Mouse (Mus musculus): ENCODE data around the gene Atm.
A peak's percentile ranks its signal among the peaks of the same experiment; 100 is the strongest.

The Atm gene

GRCm38 (mm10) chr9:53536558-53537320, at the start of gene Atm, which contains the start of gene Npat:
Gene Atm, minus strand, starts transcription at chr9:53536740.
Gene Npat, plus strand, starts transcription at chr9:53537047.
- DNase-seq = peak; percentile 100

DNA sequence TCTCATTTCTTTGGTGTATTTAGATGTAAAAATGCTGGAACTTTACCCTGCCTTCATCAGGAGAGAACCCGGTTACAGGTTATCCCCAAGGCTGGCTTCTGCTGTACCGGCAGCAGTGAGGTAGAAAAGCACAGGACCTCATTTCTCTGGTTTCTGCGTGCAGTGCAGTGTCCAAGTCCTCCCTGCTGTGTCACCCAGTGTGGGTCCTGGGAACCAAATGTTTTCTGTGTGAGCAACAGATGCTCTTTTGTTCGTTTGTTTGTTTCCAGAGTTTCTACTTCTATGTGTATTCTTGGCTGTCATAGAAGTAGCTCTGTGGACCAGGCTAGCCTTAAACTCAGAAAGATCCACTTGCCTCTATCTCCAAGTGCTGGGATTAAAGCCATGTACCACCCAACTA, 45.3 kb upstream of the Atm start:
- no peak for DNase-seq

GRCm38 (mm10) chr9:53575721-53576120, 39.2 kb upstream of the Atm start:
- DNase-seq = no peak

GRCm38 (mm10) chr9:53572516-53573307, 36.2 kb upstream of the Atm start:
- DNase-seq = no peak

- DNase-seq = no peak
These were observed 34.1 kb upstream of the Atm start for GRCm38 (mm10) chr9:53570662-53571061.

- DNase-seq = no peak
These were observed 911 bp upstream of the Atm start for GRCm38 (mm10) chr9:53537336-53537965.

GRCm38 (mm10) chr9:53535416-53536320, 872 bp downstream of the Atm start:
- DNase-seq = peak; percentile 1 to 22

DNA sequence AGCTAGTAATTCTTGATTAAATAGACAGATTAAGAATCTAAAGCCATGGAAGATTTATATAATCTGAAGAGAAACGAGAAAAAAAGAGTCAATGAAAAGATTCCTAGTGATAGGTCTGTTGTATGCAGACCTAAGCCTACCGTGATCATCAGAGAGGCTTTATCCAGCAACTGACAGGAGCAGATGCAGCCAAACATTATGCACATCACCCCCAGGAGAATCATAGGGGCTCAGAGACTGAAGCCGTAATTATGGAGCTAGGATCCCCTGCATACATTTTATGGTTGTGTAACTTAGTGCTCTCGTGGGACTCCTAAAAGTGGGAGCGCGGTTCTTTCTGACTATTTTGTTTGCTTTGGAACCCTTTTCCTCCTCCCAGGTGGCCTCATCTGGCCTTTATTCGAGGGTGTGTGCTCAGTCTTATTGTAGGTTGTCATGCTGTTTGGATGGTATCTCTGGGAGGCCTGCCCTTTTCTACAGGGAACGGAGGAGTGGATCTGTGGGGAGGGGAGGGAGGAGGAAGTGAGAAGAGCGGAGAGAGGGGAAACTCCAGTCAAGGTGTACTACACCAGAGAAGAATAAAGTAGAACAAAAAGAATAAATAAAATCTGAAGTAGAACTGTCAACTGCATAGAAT, 19.0 kb downstream of the Atm start:
- DNase-seq = no peak

DNA sequence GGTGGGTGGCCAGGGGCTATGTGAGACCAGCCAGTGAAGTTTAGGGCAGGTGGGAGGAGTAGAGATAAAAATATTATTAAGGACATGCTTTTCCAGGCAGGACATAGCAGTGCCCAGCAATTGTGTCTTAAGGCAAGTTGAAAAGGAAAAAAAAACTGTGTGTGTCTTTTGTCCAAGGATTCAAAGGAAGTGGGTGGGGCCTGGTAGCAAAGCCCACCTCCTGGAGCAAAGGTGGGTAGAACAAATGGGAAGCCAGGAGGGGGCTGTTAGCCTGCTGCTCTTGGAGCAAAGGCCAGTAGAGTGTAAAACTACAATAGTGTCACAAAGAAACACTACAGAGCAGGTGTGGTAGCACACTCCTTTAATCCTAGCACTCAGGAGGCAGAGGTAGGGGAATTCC, 22.4 kb downstream of the Atm start:
- DNase-seq = no peak

GRCm38 (mm10) chr9:53508053-53508452, 28.5 kb downstream of the Atm start:
- no peak for DNase-seq

- DNase-seq = no peak
These were observed 50.7 kb downstream of the Atm start for GRCm38 (mm10) chr9:53485886-53486285.

GRCm38 (mm10) chr9:53472806-53473518, 63.6 kb downstream of the Atm start:
- no peak for DNase-seq

GRCm38 (mm10) chr9:53452038-53452437, 84.5 kb downstream of the Atm start:
- no peak for DNase-seq

- DNase-seq = no peak
These were observed 85.9 kb downstream of the Atm start for GRCm38 (mm10) chr9:53450609-53451008.

- no peak for DNase-seq
These were observed 100.5 kb downstream of the Atm start for GRCm38 (mm10) chr9:53435830-53436570.

DNA sequence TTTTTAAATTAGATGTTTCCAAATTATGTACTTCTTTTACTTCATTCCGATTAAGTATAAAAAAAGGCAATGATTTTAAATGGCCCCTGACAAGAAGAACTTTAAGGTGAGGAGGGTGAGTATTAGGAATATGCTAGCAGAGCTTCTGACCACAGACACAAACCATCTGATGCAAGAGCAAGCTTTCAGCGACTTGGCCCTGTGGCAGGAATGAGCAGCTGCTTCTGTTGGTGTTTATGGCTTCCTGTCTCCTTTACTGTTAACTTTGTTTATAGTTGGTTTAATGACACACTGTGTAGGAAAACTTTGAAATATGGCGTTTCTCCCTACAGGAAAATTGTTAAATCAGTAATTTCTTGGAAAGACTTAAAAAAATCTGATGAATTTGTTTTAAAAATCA, 108.9 kb downstream of the Atm start:
- DNase-seq = no peak

DNA sequence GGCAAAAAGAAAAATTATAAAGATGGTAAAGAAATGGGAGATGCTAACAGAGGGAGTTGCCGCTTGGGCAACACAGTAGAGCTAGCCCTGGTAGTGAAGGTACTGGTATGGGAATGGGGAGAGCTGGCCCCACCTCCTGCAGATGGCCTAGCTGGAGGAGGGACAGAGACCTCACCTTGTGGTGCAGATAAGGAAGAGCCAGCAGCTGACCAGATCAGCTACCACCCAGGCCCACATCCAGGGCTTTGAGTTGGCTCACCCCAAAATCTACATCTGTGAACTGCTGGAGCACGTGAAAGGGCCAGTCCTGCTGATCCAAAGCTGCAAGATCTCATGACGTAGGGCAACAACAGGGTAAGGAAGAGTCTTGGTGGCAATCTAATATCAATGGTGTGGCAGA, 109.8 kb downstream of the Atm start:
- no peak for DNase-seq

DNA sequence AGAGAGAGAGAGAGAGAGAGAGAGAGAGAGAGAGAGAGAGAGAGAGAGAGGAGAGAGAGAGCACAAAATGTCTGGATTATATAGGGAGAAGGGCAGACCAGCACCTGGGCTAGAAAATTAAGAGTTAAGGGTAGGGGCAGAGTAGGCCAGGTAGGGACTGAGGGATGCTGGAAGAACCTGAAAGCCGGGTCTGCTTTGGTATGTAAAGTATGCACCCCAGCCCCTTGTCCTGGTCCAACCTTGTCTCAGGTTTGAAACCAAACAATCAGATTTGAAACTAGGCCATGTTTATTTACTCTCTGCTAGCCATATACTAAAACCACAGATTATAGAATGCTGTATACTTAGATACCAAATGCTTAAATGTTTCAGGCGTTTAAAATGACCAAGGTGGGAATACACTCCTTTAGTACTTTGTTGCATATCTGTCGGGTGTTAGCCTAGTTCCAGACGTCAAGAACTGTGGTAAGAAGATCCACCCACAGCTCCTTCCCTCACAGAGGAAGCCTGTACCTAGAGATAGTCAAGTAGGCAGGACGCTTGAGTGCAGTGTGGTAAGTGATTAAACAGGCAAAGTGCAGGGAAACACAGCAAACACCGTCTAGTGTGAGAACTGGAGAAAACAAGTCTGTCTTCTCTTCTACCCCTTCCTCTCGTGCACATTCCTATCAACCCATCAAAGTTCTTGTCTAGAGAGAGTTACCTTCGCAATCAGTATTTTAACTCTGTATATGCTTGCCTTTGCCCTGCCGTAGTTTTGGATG, 114.2 kb downstream of the Atm start:
- no peak for DNase-seq

DNA sequence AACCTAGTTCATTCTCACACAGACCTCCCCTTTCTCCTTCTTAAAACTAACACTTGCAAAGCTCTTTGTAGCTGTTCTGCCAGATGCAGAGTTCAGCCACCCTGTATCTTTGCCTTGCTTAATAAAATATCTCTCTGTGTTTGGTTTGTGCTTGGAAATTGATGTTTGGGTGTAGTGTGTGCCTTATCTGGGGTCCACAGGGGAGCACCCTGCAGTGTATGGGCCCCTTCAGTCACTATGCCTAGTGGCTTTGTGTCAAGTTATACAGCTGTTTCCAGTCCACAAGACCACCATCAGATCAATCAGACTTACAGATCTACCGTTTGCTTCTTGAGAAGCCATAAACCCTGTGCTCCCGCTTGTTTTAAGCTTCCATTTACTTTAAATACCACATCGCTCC, 127.1 kb downstream of the Atm start:
- DNase-seq = no peak

- no peak for DNase-seq
These were observed 127.6 kb downstream of the Atm start for GRCm38 (mm10) chr9:53408953-53409361.

Measured in thymus, adult 18-20 months (tissue).